Mouse (Mus musculus): ENCODE data around the gene Wdr20. TPM values are rescaled to one million over a fixed set of nuclear protein-coding genes. Genes with fewer than 3 reads are reported as not detected.
"Not testable (repeated sequence)": the region's sequence is repeated elsewhere in the genome, so short reads cannot be mapped to it uniquely, and the experiment has no call there.

Wdr20 gene
- polyA plus RNA-seq, 1 experiment from 2014 or later, result 31.3 TPM

DNA sequence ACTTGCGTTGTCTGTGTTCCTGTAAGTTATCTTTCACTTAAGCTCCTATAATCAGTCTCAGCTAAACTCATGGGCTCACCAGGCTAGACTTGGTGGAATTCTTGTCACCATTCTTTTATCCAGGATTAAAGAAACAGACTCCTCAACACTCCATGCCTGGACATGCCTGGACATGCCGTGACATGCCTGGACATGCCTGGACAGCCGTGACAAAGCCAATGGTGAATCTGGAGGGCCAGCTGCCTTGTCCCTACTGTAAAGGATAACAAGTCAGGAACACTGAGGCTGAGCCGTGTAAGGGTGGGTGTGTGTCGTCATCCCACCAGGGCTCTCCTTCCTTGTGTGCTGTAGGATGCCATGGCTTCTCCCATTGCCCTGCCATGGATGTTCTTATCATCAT, 12.7 kb upstream of the Wdr20 start:
- H3K9me3 ChIP-seq (replicated peaks), result no peaks in the 10 kb centered on the region
- ATAC-seq (ENCODE audit: low FRiP score), result no peak
- no peak overlapping the region for H3K9ac ChIP-seq
- peaks cover 3% of the 10 kb centered on the region; the same call in 1 of the 2 replicates for H3K27me3 ChIP-seq
- H3K4me1 ChIP-seq, result no peaks in the 10 kb centered on the region
- no peak overlapping the region for H3K4me2 ChIP-seq (replicated peaks)
- H3K36me3 ChIP-seq, result no peaks in the 10 kb centered on the region
- WGBS, result 90% methylated on average over 5 of the region's 5 CpGs
- no peak overlapping the region for H3K27ac ChIP-seq
- H3K4me3 ChIP-seq, result no peak overlapping the region

- no peaks in the 10 kb centered on the region for H3K9me3 ChIP-seq (replicated peaks)
- no peak overlapping the region for H3K4me2 ChIP-seq (replicated peaks)
- ATAC-seq (ENCODE audit: low FRiP score), result no peak
- WGBS, result 85% methylated on average over 5 of the region's 5 CpGs
- peaks cover 3% of the 10 kb centered on the region; the same call in 1 of the 2 replicates for H3K27me3 ChIP-seq
- no peak overlapping the region for H3K27ac ChIP-seq
- no peak overlapping the region for H3K9ac ChIP-seq
- no peaks in the 10 kb centered on the region for H3K4me1 ChIP-seq
- H3K36me3 ChIP-seq, result no peaks in the 10 kb centered on the region
- no peak overlapping the region for H3K4me3 ChIP-seq
Observed at GRCm38 (mm10) chr12:110725489-110725888, 12.3 kb upstream of the Wdr20 start.

- ATAC-seq (ENCODE audit: low FRiP score), result no peak
- 58% methylated on average over 1 of the region's 1 CpGs for WGBS
- Histone ChIP-seq H3K9ac (no peak overlapping the region), H3K27me3 (peaks cover 3% of the 10 kb centered on the region; the same call in 1 of the 2 replicates), H3K9me3 (replicated peaks) (no peaks in the 10 kb centered on the region), H3K27ac (no peak overlapping the region), H3K4me3 (no peak overlapping the region), H3K36me3 (no peaks in the 10 kb centered on the region), H3K4me1 (no peaks in the 10 kb centered on the region), H3K4me2 (replicated peaks) (no peak overlapping the region)
Observed at GRCm38 (mm10) chr12:110726428-110726827, 11.3 kb upstream of the Wdr20 start.

GRCm38 (mm10) chr12:110733254-110733653, 4.5 kb upstream of the Wdr20 start:
- WGBS, result 94% methylated on average over 3 of the region's 3 CpGs
- H3K4me2 ChIP-seq (replicated peaks); H3K9ac ChIP-seq; H3K27ac ChIP-seq; H3K4me3 ChIP-seq; ATAC-seq (ENCODE audit: low FRiP score); H3K4me1 ChIP-seq; H3K9me3 ChIP-seq (replicated peaks); H3K36me3 ChIP-seq: not testable (repeated sequence)
- peaks cover 17% of the 10 kb centered on the region; the same call in 1 of the 2 replicates for H3K27me3 ChIP-seq

GRCm38 (mm10) chr12:110736641-110737040, 1.1 kb upstream of the Wdr20 start:
- H3K9ac ChIP-seq, result no peak overlapping the region

GRCm38 (mm10) chr12:110738158-110738921, 596 bp downstream of the Wdr20 start:
- H3K27me3 ChIP-seq, result peaks cover 14% of the 10 kb centered on the region; the same call in 1 of the 2 replicates
- under 1% methylated on average over 72 of the region's 72 CpGs for WGBS
- peak; percentile 77 for ATAC-seq (ENCODE audit: low FRiP score)

More at GRCm38 (mm10) chr12:110736641-110737040, 1.1 kb upstream of the Wdr20 start:
- no peak overlapping the region for H3K27ac ChIP-seq
- H3K9me3 ChIP-seq (replicated peaks), result no peaks in the 10 kb centered on the region
- ATAC-seq (ENCODE audit: low FRiP score), result no peak
- no peaks in the 10 kb centered on the region for H3K36me3 ChIP-seq
- peaks cover 14% of the 10 kb centered on the region; the same call in 1 of the 2 replicates for H3K27me3 ChIP-seq
- WGBS, result 21% methylated on average over 4 of the region's 4 CpGs
- H3K4me1 ChIP-seq, result peaks cover 14% of the 10 kb centered on the region
- H3K4me3 ChIP-seq, result peak overlapping the region; percentile 96
- H3K4me2 ChIP-seq (replicated peaks), result peak overlapping the region; percentile 86

GRCm38 (mm10) chr12:110750770-110751439, 13.2 kb downstream of the Wdr20 start:
- no peak for ATAC-seq (ENCODE audit: low FRiP score)
- Histone ChIP-seq H3K4me3 (no peak overlapping the region), H3K4me1 (peaks cover 4% of the 10 kb centered on the region; the same call in 1 of the 2 replicates), H3K27me3 (no peaks in the 10 kb centered on the region), H3K9me3 (replicated peaks) (no peaks in the 10 kb centered on the region), H3K36me3 (peaks cover 22% of the 10 kb centered on the region), H3K4me2 (replicated peaks) (no peak overlapping the region), H3K27ac (no peak overlapping the region), H3K9ac (no peak overlapping the region)
- WGBS, result 88% methylated on average over 10 of the region's 10 CpGs

More at GRCm38 (mm10) chr12:110738158-110738921, 596 bp downstream of the Wdr20 start:
- Histone ChIP-seq H3K4me1 (peaks cover 14% of the 10 kb centered on the region), H3K9ac (peak overlapping the region; percentile 96), H3K9me3 (replicated peaks) (no peaks in the 10 kb centered on the region), H3K4me3 (peak overlapping the region; percentile 96), H3K27ac (peak overlapping the region; percentile 86), H3K4me2 (replicated peaks) (peak overlapping the region; percentile 86), H3K36me3 (no peaks in the 10 kb centered on the region)

- H3K36me3 ChIP-seq, result peaks cover 21% of the 10 kb centered on the region
Observed at GRCm38 (mm10) chr12:110752703-110753102, 15.0 kb downstream of the Wdr20 start.

DNA sequence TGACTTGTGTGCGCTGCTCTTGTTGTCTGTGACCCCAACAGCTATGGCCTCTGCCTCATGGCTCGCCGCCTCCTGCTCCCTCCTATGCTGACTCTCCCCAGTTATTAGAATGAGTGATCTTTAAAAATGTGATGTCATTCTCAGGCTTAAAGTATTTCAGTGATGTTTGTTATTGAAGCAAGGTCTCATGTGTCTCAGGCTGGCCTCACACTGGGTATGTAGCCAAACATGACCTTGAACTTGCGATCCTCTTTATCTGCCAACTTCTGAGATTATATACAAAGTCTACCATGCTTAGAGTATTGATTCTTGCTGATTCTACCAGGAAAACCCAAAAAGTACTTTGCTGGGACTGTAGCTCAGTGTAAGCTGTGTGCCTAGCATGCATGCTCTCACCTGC, 16.2 kb downstream of the Wdr20 start:
- WGBS, result 99% methylated on average over 4 of the region's 4 CpGs
- ATAC-seq (ENCODE audit: low FRiP score), result no peak
- Histone ChIP-seq H3K4me3 (no peak overlapping the region), H3K9me3 (replicated peaks) (no peaks in the 10 kb centered on the region), H3K27ac (no peak overlapping the region), H3K27me3 (no peaks in the 10 kb centered on the region), H3K9ac (no peak overlapping the region), H3K4me1 (peaks cover 4% of the 10 kb centered on the region; the same call in 1 of the 2 replicates), H3K4me2 (replicated peaks) (no peak overlapping the region), H3K36me3 (peaks cover 20% of the 10 kb centered on the region)

More at GRCm38 (mm10) chr12:110752703-110753102, 15.0 kb downstream of the Wdr20 start:
- peaks cover 4% of the 10 kb centered on the region; the same call in 1 of the 2 replicates for H3K4me1 ChIP-seq
- H3K9ac ChIP-seq, result no peak overlapping the region
- H3K9me3 ChIP-seq (replicated peaks), result no peaks in the 10 kb centered on the region
- no peak overlapping the region for H3K4me3 ChIP-seq
- no peak overlapping the region for H3K4me2 ChIP-seq (replicated peaks)
- no peak for ATAC-seq (ENCODE audit: low FRiP score)
- H3K27me3 ChIP-seq, result no peaks in the 10 kb centered on the region
- H3K27ac ChIP-seq, result no peak overlapping the region

DNA sequence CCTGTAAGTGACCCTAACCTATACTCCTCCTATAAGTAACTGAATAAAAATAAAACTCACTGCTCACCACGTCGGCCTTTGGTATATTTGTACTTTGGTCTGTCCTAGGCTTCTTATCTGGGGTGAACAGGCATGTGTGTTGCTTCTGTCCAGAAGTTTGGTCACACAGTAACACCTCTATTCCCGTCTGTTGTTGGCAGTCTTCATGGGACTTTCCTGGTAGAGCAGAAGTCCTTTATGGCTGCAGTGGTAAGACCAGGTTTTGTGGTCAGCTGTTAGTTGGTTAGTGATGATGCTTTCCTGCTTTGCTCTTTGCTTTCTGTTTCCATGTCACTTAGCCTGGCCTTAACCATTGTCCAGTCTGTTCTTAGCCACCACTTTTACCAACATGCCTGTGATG, 19.4 kb downstream of the Wdr20 start:
- H3K36me3 ChIP-seq, result peaks cover 17% of the 10 kb centered on the region
- 94% methylated on average over 3 of the region's 3 CpGs for WGBS
- no peak overlapping the region for H3K4me3 ChIP-seq
- H3K4me1 ChIP-seq, result no peaks in the 10 kb centered on the region
- ATAC-seq (ENCODE audit: low FRiP score), result no peak
- H3K27ac ChIP-seq, result no peak overlapping the region
- H3K9me3 ChIP-seq (replicated peaks), result no peaks in the 10 kb centered on the region
- H3K27me3 ChIP-seq, result no peaks in the 10 kb centered on the region
- H3K9ac ChIP-seq, result no peak overlapping the region
- no peak overlapping the region for H3K4me2 ChIP-seq (replicated peaks)

- Histone ChIP-seq H3K9ac (no peak overlapping the region), H3K27me3 (no peaks in the 10 kb centered on the region), H3K27ac (no peak overlapping the region), H3K36me3 (peaks cover 15% of the 10 kb centered on the region), H3K4me3 (no peak overlapping the region), H3K4me1 (no peaks in the 10 kb centered on the region), H3K9me3 (replicated peaks) (no peaks in the 10 kb centered on the region), H3K4me2 (replicated peaks) (no peak overlapping the region)
- ATAC-seq (ENCODE audit: low FRiP score), result no peak
- WGBS, result 98% methylated on average over 8 of the region's 8 CpGs
Observed at GRCm38 (mm10) chr12:110758932-110759331, 21.2 kb downstream of the Wdr20 start.

DNA sequence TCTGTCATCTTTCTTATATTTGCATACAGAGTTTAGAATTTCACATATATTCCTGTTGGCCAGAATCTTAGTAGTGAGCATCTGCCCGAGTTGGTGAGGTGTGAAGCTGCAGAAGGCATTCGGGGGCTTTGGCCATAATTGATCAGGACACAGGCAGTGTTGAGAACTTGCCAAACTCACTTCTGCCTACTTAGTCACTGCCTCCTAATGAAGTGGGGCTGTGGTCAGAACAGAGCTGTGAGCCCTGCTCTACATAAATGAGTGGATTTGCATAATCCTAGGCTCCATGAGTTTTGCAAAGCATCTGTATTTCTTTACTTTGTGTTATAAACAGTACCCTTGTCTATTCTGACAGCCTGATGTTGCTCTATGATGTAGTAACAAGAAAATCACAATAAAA, 24.6 kb downstream of the Wdr20 start:
- Histone ChIP-seq H3K27me3 (no peaks in the 10 kb centered on the region), H3K9me3 (replicated peaks) (no peaks in the 10 kb centered on the region), H3K36me3 (no peaks in the 10 kb centered on the region), H3K4me3 (no peak overlapping the region), H3K4me1 (no peaks in the 10 kb centered on the region), H3K4me2 (replicated peaks) (no peak overlapping the region), H3K9ac (no peak overlapping the region), H3K27ac (no peak overlapping the region)
- no peak for ATAC-seq (ENCODE audit: low FRiP score)
- 86% methylated on average over 2 of the region's 2 CpGs for WGBS
